Mouse (Mus musculus): ENCODE results near the gene Sema4a.
"Not testable (repeated sequence)": the region's sequence is repeated elsewhere in the genome, so short reads cannot be mapped to it uniquely, and the experiment has no call there.

The Sema4a gene

GRCm38 (mm10) chr3:88455588-88456264 is 5.3 kb downstream of the Sema4a start:
- no peak for DNase-seq

GRCm38 (mm10) chr3:88454762-88455587 is 6.0 kb downstream of the Sema4a start:
- DNase-seq, result no peak

GRCm38 (mm10) chr3:88453986-88454385 is 7.0 kb downstream of the Sema4a start:
- no peak for DNase-seq

- no peak for DNase-seq
These were observed 7.6 kb downstream of the Sema4a start for GRCm38 (mm10) chr3:88453369-88453768.

GRCm38 (mm10) chr3:88452716-88453115 is 8.3 kb downstream of the Sema4a start:
- DNase-seq, result no peak

GRCm38 (mm10) chr3:88452246-88452645 is 8.7 kb downstream of the Sema4a start:
- no peak for DNase-seq

- DNase-seq, result no peak
These were observed 10.4 kb downstream of the Sema4a start for GRCm38 (mm10) chr3:88450379-88451131.

GRCm38 (mm10) chr3:88449395-88450023 is 11.5 kb downstream of the Sema4a start:
- DNase-seq, result peak; percentile 82

GRCm38 (mm10) chr3:88448443-88448842 is 12.5 kb downstream of the Sema4a start:
- DNase-seq, result no peak

GRCm38 (mm10) chr3:88447676-88448183 is 13.3 kb downstream of the Sema4a start:
- DNase-seq, result no peak

- DNase-seq, result no peak
These were observed 14.4 kb downstream of the Sema4a start for GRCm38 (mm10) chr3:88446471-88447123.

GRCm38 (mm10) chr3:88442888-88443287 is 18.1 kb downstream of the Sema4a start:
- DNase-seq, result no peak

- DNase-seq, result no peak
These were observed 18.5 kb downstream of the Sema4a start for GRCm38 (mm10) chr3:88442488-88442887.

- no peak for DNase-seq
These were observed 20.2 kb downstream of the Sema4a start for GRCm38 (mm10) chr3:88440500-88441381.

- no peak for DNase-seq
These were observed 21.4 kb downstream of the Sema4a start for GRCm38 (mm10) chr3:88439582-88439981.

- DNase-seq, result no peak
These were observed 23.5 kb downstream of the Sema4a start for GRCm38 (mm10) chr3:88437454-88437853.

GRCm38 (mm10) chr3:88436395-88437201 is 24.4 kb downstream of the Sema4a start:
- peak; percentile 85 for DNase-seq

- no peak for DNase-seq
These were observed 25.5 kb downstream of the Sema4a start for GRCm38 (mm10) chr3:88435515-88435914.

- DNase-seq, result not testable (repeated sequence)
These were observed 32.3 kb downstream of the Sema4a start for GRCm38 (mm10) chr3:88428639-88429038.

GRCm38 (mm10) chr3:88427342-88427905 is 33.6 kb downstream of the Sema4a start:
- DNase-seq, result no peak
